Mouse (Mus musculus): ENCODE measurements at regions not wholly inside any gene's neighbourhood (a gene's known extent, or its start where the extent isn't known, plus 50 kb on each side); places are given as distances from the start of the nearest gene placed in this dataset.

DNA sequence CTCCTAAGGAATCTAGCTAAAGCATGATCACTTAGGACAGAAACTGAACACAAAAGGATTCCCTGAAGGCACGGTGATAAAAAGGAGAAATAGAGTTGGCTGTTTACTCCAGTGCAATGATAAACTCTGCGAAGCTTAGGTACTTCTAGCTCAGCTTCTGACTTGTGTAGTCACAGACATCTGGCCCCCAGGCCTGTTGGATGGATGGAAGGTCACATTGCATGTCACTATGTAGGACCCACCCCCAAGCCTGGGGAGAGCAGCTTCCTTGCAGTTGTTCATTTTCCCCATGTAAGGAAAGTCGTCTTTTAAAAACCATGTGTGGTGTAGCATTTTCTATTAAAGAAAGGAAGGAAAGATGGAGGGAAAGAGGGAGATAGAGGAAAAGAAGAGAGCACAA, 623.0 kb upstream of the Cdh11 start:
- Histone ChIP-seq H3K9ac (ENCODE audit: low read depth, low read length) (no peak overlapping the region), H3K4me3 (ENCODE audit: low read depth, low read length) (no peak overlapping the region), H3K4me2 (ENCODE audit: low read depth, low read length) (no peak overlapping the region), H3K27me3 (ENCODE audit: control insufficient read depth, insufficient read depth, low read depth, low read length) (no peaks in the 10 kb centered on the region), H3K27ac (ENCODE audit: low read length) (no peak overlapping the region), H3K4me1 (ENCODE audit: control insufficient read depth, low read depth, low read length) (no peaks in the 10 kb centered on the region), H3K9me3 (replicated peaks; ENCODE audit: control insufficient read depth, low read length) (no peaks in the 10 kb centered on the region), H3K36me3 (ENCODE audit: control insufficient read depth, insufficient read depth) (no peaks in the 10 kb centered on the region)
- WGBS (ENCODE audit: insufficient replicate concordance): 65% methylated on average over 3 of the region's 3 CpGs
- ATAC-seq (ENCODE audit: low read depth): no peak

DNA sequence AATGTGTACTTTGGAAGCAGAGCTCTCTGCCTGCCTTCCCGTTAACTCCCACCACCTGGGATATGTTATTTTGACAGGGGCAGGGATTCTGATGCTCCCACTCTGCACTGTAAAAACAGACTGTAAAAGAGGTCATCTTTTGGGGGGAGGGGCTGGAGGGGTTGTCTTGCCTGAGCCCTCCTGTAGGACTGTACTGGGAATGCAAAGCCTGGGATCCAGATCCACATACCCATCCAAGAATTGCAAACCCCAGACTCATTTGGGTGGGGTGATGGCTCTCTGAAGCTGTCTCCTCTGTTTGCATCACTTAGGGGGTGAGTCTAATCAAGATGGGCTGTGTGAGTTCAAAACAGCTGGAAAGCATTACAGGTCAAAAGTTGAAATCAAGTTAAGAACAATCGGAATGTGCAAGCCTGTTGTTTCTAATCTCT, 623.7 kb upstream of the Cdh11 start:
- WGBS (ENCODE audit: insufficient replicate concordance): 40% methylated on average over 2 of the region's 2 CpGs
- ATAC-seq (ENCODE audit: low read depth): no peak
- H3K9me3 ChIP-seq (replicated peaks; ENCODE audit: control insufficient read depth, low read length): no peaks in the 10 kb centered on the region
- H3K27me3 ChIP-seq (ENCODE audit: control insufficient read depth, insufficient read depth, low read depth, low read length): no peaks in the 10 kb centered on the region
- H3K4me1 ChIP-seq (ENCODE audit: control insufficient read depth, low read depth, low read length): no peaks in the 10 kb centered on the region
- H3K9ac ChIP-seq (ENCODE audit: low read depth, low read length): no peak overlapping the region
- no peak overlapping the region for H3K4me2 ChIP-seq (ENCODE audit: low read depth, low read length)
- no peaks in the 10 kb centered on the region for H3K36me3 ChIP-seq (ENCODE audit: control insufficient read depth, insufficient read depth)
- no peak overlapping the region for H3K27ac ChIP-seq (ENCODE audit: low read length)
- H3K4me3 ChIP-seq (ENCODE audit: low read depth, low read length): no peak overlapping the region

DNA sequence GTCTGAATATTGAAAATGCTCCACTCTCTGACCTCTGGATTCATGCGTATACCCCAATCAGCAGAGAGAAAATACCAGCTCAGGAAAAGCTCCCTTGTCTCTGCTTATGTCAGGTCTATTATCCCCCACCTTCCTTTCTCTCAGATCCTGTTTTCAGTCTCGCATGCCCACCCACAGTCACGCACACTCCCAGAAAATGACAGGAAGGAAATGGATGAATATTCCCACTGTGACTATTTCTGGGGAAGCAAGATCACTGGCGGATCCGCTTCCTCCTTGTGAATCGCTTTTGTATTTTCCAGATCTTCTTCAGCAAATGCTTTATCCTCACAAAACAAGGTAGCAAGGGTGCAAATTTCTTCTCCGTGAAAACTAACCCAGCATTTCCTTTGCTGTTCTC, 627.3 kb upstream of the Cdh11 start:
- no peaks in the 10 kb centered on the region for H3K36me3 ChIP-seq (ENCODE audit: control insufficient read depth, insufficient read depth)
- ATAC-seq (ENCODE audit: low read depth): no peak
- H3K27me3 ChIP-seq (ENCODE audit: control insufficient read depth, insufficient read depth, low read depth, low read length): no peaks in the 10 kb centered on the region
- WGBS (ENCODE audit: insufficient replicate concordance): 55% methylated on average over 7 of the region's 7 CpGs
- no peak overlapping the region for H3K4me3 ChIP-seq (ENCODE audit: low read depth, low read length)
- no peak overlapping the region for H3K4me2 ChIP-seq (ENCODE audit: low read depth, low read length)
- no peaks in the 10 kb centered on the region; the same call in 1 of the 2 replicates for H3K4me1 ChIP-seq (ENCODE audit: control insufficient read depth, low read depth, low read length)
- H3K9me3 ChIP-seq (replicated peaks; ENCODE audit: control insufficient read depth, low read length): no peaks in the 10 kb centered on the region
- no peak overlapping the region for H3K27ac ChIP-seq (ENCODE audit: low read length)
- H3K9ac ChIP-seq (ENCODE audit: low read depth, low read length): no peak overlapping the region

DNA sequence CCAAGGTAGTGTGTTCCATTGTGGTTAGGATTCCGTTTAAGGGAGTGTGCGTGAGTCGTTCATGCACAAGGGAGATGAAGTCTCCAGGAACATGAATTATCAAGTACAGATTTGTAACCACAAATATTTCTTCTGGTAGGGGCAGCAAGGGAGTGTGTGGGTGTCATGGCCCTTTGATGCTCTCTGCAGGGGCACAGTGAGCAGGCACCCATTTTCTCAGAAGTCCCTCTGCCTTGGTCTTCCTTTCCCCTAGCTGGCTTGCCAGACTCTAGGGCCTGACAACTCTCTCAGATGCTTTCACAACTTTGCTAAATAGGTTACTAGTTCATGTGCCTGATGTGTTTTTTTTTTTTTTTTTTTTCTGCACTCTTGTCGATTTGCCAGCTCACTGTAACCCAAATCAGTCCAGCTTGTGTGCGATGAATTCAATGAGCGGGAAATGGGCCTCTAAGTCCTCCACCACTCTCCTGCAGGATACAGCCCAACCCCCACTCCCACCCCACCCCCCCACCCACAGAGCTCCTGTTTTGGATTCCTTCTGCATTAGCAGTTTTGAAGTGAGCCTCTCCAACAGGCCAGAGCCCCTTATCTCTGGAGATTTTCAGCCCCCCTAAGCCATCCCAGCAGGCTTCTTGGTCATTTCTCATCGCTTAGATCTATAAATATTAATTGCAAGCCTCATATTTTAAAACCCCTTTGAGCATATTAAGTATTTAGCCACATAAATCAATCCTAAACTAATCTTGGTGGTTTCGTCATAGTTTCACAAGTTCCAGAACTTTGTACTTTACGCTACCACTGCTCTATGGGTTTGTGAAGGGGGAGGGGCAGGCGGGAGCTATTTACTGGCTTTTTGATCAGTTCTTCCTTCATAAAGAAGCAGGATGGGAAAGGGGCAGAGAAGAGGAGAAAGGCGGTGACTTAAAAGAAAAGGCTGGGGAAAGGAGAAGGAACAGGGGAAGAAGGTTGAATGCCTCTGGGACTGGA, 628.4 kb upstream of the Cdh11 start:
- peak; percentile 65 for ATAC-seq (ENCODE audit: low read depth)
- Histone ChIP-seq H3K9ac (ENCODE audit: low read depth, low read length) (no peak overlapping the region), H3K4me3 (ENCODE audit: low read depth, low read length) (no peak overlapping the region), H3K4me2 (ENCODE audit: low read depth, low read length) (no peak overlapping the region), H3K27ac (ENCODE audit: low read length) (no peak overlapping the region; the same call in 1 of the 2 replicates), H3K4me1 (ENCODE audit: control insufficient read depth, low read depth, low read length) (no peaks in the 10 kb centered on the region; the same call in 1 of the 2 replicates), H3K27me3 (ENCODE audit: control insufficient read depth, insufficient read depth, low read depth, low read length) (no peaks in the 10 kb centered on the region), H3K9me3 (replicated peaks; ENCODE audit: control insufficient read depth, low read length) (no peaks in the 10 kb centered on the region), H3K36me3 (ENCODE audit: control insufficient read depth, insufficient read depth) (no peaks in the 10 kb centered on the region)
- 56% methylated on average over 11 of the region's 11 CpGs for WGBS (ENCODE audit: insufficient replicate concordance)

DNA sequence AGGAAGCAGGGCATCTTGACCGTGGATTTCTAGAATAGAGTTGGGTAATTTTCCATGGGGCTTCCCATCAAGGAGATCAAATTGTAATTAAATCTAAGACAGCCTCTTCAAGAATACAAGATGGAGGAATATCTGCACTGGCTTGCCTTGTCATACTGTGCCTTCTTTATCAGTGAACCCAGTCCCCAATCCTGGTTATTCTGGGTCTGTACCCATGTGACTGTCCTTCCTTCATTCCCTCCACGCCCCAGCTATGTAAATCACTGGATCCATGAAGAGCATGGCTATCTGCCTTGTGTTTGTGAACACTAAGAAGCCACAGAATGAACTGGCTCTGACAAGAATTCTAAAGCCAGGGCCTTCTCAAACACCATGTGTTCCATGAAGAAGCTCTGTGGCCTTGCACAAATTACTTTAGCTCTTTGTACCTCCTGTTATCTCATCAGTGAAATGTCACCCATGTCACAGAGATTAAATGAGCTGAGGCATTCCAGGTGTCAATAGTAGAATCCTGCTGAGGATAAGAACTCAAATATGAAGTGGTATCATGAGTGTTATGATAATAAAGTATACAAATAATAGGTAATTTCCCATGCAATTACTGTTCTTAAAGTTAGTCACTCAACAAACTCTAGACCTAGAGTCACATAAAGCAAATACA, 637.0 kb upstream of the Cdh11 start:
- Histone ChIP-seq H3K4me3 (ENCODE audit: low read depth, low read length) (no peak overlapping the region), H3K4me1 (ENCODE audit: control insufficient read depth, low read depth, low read length) (no peaks in the 10 kb centered on the region), H3K9me3 (replicated peaks; ENCODE audit: control insufficient read depth, low read length) (no peaks in the 10 kb centered on the region), H3K9ac (ENCODE audit: low read depth, low read length) (no peak overlapping the region), H3K27ac (ENCODE audit: low read length) (no peak overlapping the region), H3K27me3 (ENCODE audit: control insufficient read depth, insufficient read depth, low read depth, low read length) (no peaks in the 10 kb centered on the region), H3K4me2 (ENCODE audit: low read depth, low read length) (no peak overlapping the region), H3K36me3 (ENCODE audit: control insufficient read depth, insufficient read depth) (no peaks in the 10 kb centered on the region)
- ATAC-seq (ENCODE audit: low read depth): no peak
- WGBS (ENCODE audit: insufficient replicate concordance): 54% methylated on average over 2 of the region's 2 CpGs

DNA sequence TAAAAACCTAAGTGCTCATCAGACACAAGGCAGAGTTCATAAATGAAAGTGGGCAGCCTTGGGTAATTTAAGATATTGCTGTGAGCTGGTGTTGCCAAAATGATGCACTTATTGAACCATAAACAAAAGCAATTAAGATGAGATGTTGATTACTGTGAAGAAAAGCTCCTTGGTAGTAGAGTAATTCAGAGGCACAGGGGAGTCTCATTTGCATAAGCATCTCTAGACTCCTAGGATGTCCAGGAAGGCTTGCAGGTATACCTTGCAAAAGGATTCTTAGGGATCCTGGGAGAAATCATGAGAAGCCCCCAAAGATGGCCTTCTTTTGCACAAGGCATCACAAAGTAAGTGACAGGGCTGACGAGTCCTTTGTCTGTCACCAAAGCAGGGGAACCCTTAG, 640.5 kb upstream of the Cdh11 start:
- Histone ChIP-seq H3K4me2 (ENCODE audit: low read depth, low read length) (no peak overlapping the region), H3K4me1 (ENCODE audit: control insufficient read depth, low read depth, low read length) (no peaks in the 10 kb centered on the region), H3K9me3 (replicated peaks; ENCODE audit: control insufficient read depth, low read length) (no peaks in the 10 kb centered on the region), H3K27ac (ENCODE audit: low read length) (no peak overlapping the region), H3K27me3 (ENCODE audit: control insufficient read depth, insufficient read depth, low read depth, low read length) (no peaks in the 10 kb centered on the region), H3K36me3 (ENCODE audit: control insufficient read depth, insufficient read depth) (no peaks in the 10 kb centered on the region), H3K4me3 (ENCODE audit: low read depth, low read length) (no peak overlapping the region), H3K9ac (ENCODE audit: low read depth, low read length) (no peak overlapping the region)
- no peak for ATAC-seq (ENCODE audit: low read depth)
- WGBS (ENCODE audit: insufficient replicate concordance): 50% methylated on average over 1 of the region's 1 CpGs

DNA sequence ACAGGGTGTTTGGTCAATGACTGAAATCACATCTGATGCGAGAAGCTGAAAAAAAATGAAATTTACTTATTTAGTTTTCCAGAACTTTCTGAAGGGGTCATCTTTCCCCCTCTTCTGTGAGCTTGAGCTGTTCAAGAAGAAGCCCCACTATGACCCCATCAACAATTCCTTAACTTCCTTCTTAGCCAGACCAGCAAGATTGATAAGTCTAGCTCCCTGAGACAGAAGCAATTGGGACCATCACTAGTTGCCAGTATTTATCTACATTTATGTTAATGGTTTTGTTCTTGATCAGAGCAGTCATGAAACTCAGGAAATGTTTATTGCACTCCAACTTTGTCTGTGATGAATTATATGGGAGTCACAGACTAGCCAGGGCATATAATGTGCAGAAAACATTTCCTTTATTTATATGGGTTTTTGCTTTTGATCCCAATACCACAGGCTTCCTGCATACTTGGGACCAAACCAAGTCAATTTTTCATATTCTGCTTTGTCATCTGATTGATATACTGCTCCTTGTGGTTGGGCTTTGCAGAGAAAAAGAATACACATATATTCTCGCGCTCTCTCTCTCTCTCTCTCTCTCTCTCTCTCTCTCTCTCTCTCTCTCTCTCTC, 645.5 kb upstream of the Cdh11 start:
- WGBS (ENCODE audit: insufficient replicate concordance): 57% methylated on average over 3 of the region's 3 CpGs
- no peak for ATAC-seq (ENCODE audit: low read depth)
- no peaks in the 10 kb centered on the region for H3K9me3 ChIP-seq (replicated peaks; ENCODE audit: control insufficient read depth, low read length)
- H3K27me3 ChIP-seq (ENCODE audit: control insufficient read depth, insufficient read depth, low read depth, low read length): no peaks in the 10 kb centered on the region
- H3K4me2 ChIP-seq (ENCODE audit: low read depth, low read length): no peak overlapping the region
- no peak overlapping the region for H3K27ac ChIP-seq (ENCODE audit: low read length)
- H3K36me3 ChIP-seq (ENCODE audit: control insufficient read depth, insufficient read depth): no peaks in the 10 kb centered on the region
- H3K9ac ChIP-seq (ENCODE audit: low read depth, low read length): no peak overlapping the region
- no peaks in the 10 kb centered on the region for H3K4me1 ChIP-seq (ENCODE audit: control insufficient read depth, low read depth, low read length)
- H3K4me3 ChIP-seq (ENCODE audit: low read depth, low read length): no peak overlapping the region

DNA sequence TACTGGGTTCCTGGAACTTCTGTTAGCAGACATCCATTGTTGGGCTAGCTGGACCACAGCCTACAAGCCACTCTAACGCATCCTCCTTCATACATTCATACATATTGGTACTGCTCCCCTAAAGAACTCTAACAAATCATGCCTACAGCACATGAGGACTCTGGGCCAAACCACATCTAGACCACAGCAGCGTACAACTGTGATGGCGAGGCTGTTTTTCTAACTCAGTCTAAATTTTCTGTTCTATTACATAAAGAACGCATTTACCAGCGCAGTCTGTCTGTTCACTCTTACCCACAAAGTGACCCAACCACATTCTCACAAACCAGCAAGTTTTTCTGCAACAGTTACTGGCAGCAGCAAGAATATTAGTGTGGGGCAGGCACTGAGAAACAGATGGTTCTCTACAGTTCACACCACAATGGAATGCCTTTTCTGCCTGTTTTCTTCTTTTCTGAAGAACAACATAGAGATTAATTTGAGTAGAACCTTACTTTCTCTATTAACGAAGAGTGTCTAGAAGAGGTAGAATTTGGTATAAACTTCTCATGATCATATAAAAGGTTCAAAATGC, 648.2 kb upstream of the Cdh11 start:
- Histone ChIP-seq H3K4me2 (ENCODE audit: low read depth, low read length) (no peak overlapping the region), H3K27me3 (ENCODE audit: control insufficient read depth, insufficient read depth, low read depth, low read length) (no peaks in the 10 kb centered on the region), H3K9ac (ENCODE audit: low read depth, low read length) (no peak overlapping the region), H3K36me3 (ENCODE audit: control insufficient read depth, insufficient read depth) (no peaks in the 10 kb centered on the region), H3K27ac (ENCODE audit: low read length) (no peak overlapping the region), H3K4me1 (ENCODE audit: control insufficient read depth, low read depth, low read length) (no peaks in the 10 kb centered on the region), H3K9me3 (replicated peaks; ENCODE audit: control insufficient read depth, low read length) (no peaks in the 10 kb centered on the region), H3K4me3 (ENCODE audit: low read depth, low read length) (no peak overlapping the region)
- ATAC-seq (ENCODE audit: low read depth): no peak
- 61% methylated on average over 6 of the region's 6 CpGs for WGBS (ENCODE audit: insufficient replicate concordance)
